Mouse (Mus musculus): ENCODE measurements at regions not wholly inside any gene's neighbourhood (a gene's known extent, or its start where the extent isn't known, plus 50 kb on each side); places are given as distances from the start of the nearest gene placed in this dataset.

- Histone ChIP-seq H3K4me3 (no peak overlapping the region), H3K27ac (no peak overlapping the region)
- intact Hi-C loops (cut with DNase I): no loop called here
- no peak for TF ChIP-seq CTCF (IDR thresholded peaks at IDR 0.05)
- DNase-seq: no peak
Measured at GRCm38 (mm10) chr10:111580401-111581100, 74.5 kb downstream of the Phlda1 start.

- TF ChIP-seq CTCF (IDR thresholded peaks at IDR 0.05): no peak
- no peak overlapping the region for H3K4me3 ChIP-seq
- intact Hi-C loops (cut with DNase I): no loop called here
- DNase-seq: no peak
- H3K27ac ChIP-seq: no peak overlapping the region
Measured at GRCm38 (mm10) chr10:111581847-111582246, 75.8 kb downstream of the Phlda1 start.

- Histone ChIP-seq H3K27ac (no peak overlapping the region), H3K4me3 (peak overlapping the region; percentile 17; the same call in 1 of the 2 replicates)
- DNase-seq: peak; percentile 76
- no peak for TF ChIP-seq CTCF (IDR thresholded peaks at IDR 0.05)
- intact Hi-C loops (cut with DNase I): no loop called here
Measured at GRCm38 (mm10) chr10:111582321-111583123, 76.4 kb downstream of the Phlda1 start.

- Histone ChIP-seq H3K27ac (no peak overlapping the region), H3K4me3 (peak overlapping the region; percentile 17; the same call in 1 of the 2 replicates)
- intact Hi-C loops (cut with DNase I): no loop called here
- TF ChIP-seq CTCF (IDR thresholded peaks at IDR 0.05): no peak
- no peak for DNase-seq
Measured at GRCm38 (mm10) chr10:111583124-111583743, 77.1 kb downstream of the Phlda1 start.

- intact Hi-C loops (cut with DNase I): no loop called here
- Histone ChIP-seq H3K27ac (no peak overlapping the region), H3K4me3 (no peak overlapping the region)
- TF ChIP-seq CTCF (IDR thresholded peaks at IDR 0.05): no peak
- DNase-seq: no peak
Measured at GRCm38 (mm10) chr10:111583744-111584152, 77.7 kb downstream of the Phlda1 start.

- no peak for TF ChIP-seq CTCF (IDR thresholded peaks at IDR 0.05)
- intact Hi-C loops (cut with DNase I): no loop called here
- Histone ChIP-seq H3K27ac (no peak overlapping the region), H3K4me3 (no peak overlapping the region)
- no peak for DNase-seq
Measured at GRCm38 (mm10) chr10:111587891-111588611, 82.0 kb downstream of the Phlda1 start.

GRCm38 (mm10) chr10:111589186-111589585 lies 83.1 kb downstream of the Phlda1 start:
- DNase-seq: no peak
- no peak for TF ChIP-seq CTCF (IDR thresholded peaks at IDR 0.05)
- intact Hi-C loops (cut with DNase I): no loop called here
- H3K27ac ChIP-seq: no peak overlapping the region
- H3K4me3 ChIP-seq: no peak overlapping the region

- Histone ChIP-seq H3K27ac (no peak overlapping the region), H3K4me3 (no peak overlapping the region)
- no peak for DNase-seq
- intact Hi-C loops (cut with DNase I): no loop called here
- no peak for TF ChIP-seq CTCF (IDR thresholded peaks at IDR 0.05)
Measured at GRCm38 (mm10) chr10:111592416-111593149, 86.5 kb downstream of the Phlda1 start.

- intact Hi-C loops (cut with DNase I): no loop called here
- no peak for TF ChIP-seq CTCF (IDR thresholded peaks at IDR 0.05)
- Histone ChIP-seq H3K4me3 (no peak overlapping the region), H3K27ac (no peak overlapping the region)
- DNase-seq: no peak
Measured at GRCm38 (mm10) chr10:111593280-111593679, 87.2 kb downstream of the Phlda1 start.

GRCm38 (mm10) chr10:111594171-111594570 lies 88.1 kb downstream of the Phlda1 start:
- intact Hi-C loops (cut with DNase I): no loop called here
- TF ChIP-seq CTCF (IDR thresholded peaks at IDR 0.05): no peak
- no peak overlapping the region for H3K27ac ChIP-seq
- H3K4me3 ChIP-seq: no peak overlapping the region; the same call in 1 of the 2 replicates
- no peak for DNase-seq

GRCm38 (mm10) chr10:111594651-111595050 lies 88.6 kb downstream of the Phlda1 start:
- DNase-seq: no peak
- Histone ChIP-seq H3K4me3 (peak overlapping the region; percentile 30), H3K27ac (no peak overlapping the region)
- intact Hi-C loops (cut with DNase I): no loop called here
- TF ChIP-seq CTCF (IDR thresholded peaks at IDR 0.05): no peak

- intact Hi-C loops (cut with DNase I): no loop called here
- TF ChIP-seq CTCF (IDR thresholded peaks at IDR 0.05): no peak
- Histone ChIP-seq H3K4me3 (no peak overlapping the region), H3K27ac (no peak overlapping the region)
- DNase-seq: no peak
Measured at GRCm38 (mm10) chr10:111595513-111595995, 89.5 kb downstream of the Phlda1 start.

Data from gastrocnemius, adult 2 months (tissue).